ENCODE assay signal across 10 mouse cellular contexts in genomic region chr6:54812276-54812675, GRCm38 (mm10). TPM values are rescaled to one million over a fixed set of nuclear protein-coding genes. Genes with fewer than 3 reads are reported as not detected.
DNase-seq lines count a peak whose midpoint lies in the region; ATAC-seq lines count a peak whose summit lies in the region.
"Had no signal": no experiment of that assay in that cellular context is flagged by ENCODE, and none has a peak within 500 bp of the region (broad histone marks: within the 10 kb centered on the region; RNA-seq: fewer than 3 reads in every experiment).

No protein-coding gene starts in this region.

- peak overlapping the region; percentile 57; the same call in 1 of the 2 replicates for H3K27ac ChIP-seq in hindbrain, embryonic 15.5 days (replicated peaks)
- no peak overlapping the region for H3K27ac ChIP-seq in hindbrain, embryonic 13.5 days
- H3K27ac ChIP-seq in forebrain, embryonic 16.5 days (ENCODE audit: low read length), result peak overlapping the region; percentile 70
- H3K27ac ChIP-seq: hindbrain, embryonic 10.5 days had no signal

- no peaks in the 10 kb centered on the region for H3K36me3 ChIP-seq in hindbrain, embryonic 15.5 days
- H3K36me3 ChIP-seq in hindbrain, embryonic 13.5 days, result no peaks in the 10 kb centered on the region
- H3K36me3 ChIP-seq in forebrain, embryonic 16.5 days (ENCODE audit: control insufficient read depth, insufficient read depth), result no peaks in the 10 kb centered on the region
- H3K36me3 ChIP-seq: hindbrain, embryonic 10.5 days; liver, embryonic 13.5 days had no signal

- ATAC-seq in hindbrain, embryonic 15.5 days (ENCODE audit: low FRiP score, low read depth), result no peak
- no peak for ATAC-seq in hindbrain, embryonic 13.5 days (ENCODE audit: low FRiP score)
- no peak for ATAC-seq in forebrain, embryonic 16.5 days

- H3K4me3 ChIP-seq in hindbrain, embryonic 15.5 days, result no peak overlapping the region
- no peak overlapping the region for H3K4me3 ChIP-seq in hindbrain, embryonic 13.5 days
- no peak overlapping the region for H3K4me3 ChIP-seq in forebrain, embryonic 16.5 days (replicated peaks; ENCODE audit: low read length)
- H3K4me3 ChIP-seq: hindbrain, embryonic 10.5 days; liver, embryonic 13.5 days had no signal

- no peaks in the 10 kb centered on the region for H3K27me3 ChIP-seq in hindbrain, embryonic 15.5 days
- 0 out of 2 replicates have a peak, but pooled peaks cover 4% of the 10 kb centered on the region for H3K27me3 ChIP-seq in hindbrain, embryonic 13.5 days
- H3K27me3 ChIP-seq in forebrain, embryonic 16.5 days (replicated peaks; ENCODE audit: control insufficient read depth, insufficient read depth, low read length), result no peaks in the 10 kb centered on the region
- H3K27me3 ChIP-seq: liver, embryonic 13.5 days had no signal

- H3K9me3 ChIP-seq in hindbrain, embryonic 15.5 days, result no peaks in the 10 kb centered on the region
- no peaks in the 10 kb centered on the region for H3K9me3 ChIP-seq in hindbrain, embryonic 13.5 days
- no peaks in the 10 kb centered on the region for H3K9me3 ChIP-seq in forebrain, embryonic 16.5 days (ENCODE audit: control insufficient read depth, low read length)
- H3K9me3 ChIP-seq: hindbrain, embryonic 10.5 days; liver, embryonic 13.5 days had no signal

- DNase-seq in Muller cell, postnatal 12 days (ENCODE audit: inconsistent ontology term), result peak; percentile 54
- DNase-seq in kidney, postnatal 10 days, result peak; percentile 59
- no peak for DNase-seq in T-cell, adult 2 months (ENCODE audit: low spot score)
- no peak for DNase-seq in left cerebral cortex, adult 18-20 months (ENCODE audit: low spot score in 2 of 2)
- no peak for DNase-seq in thymus, postnatal 0 days (ENCODE audit: low spot score)
- DNase-seq: liver, embryonic 13.5 days had no signal

- peaks cover 22% of the 10 kb centered on the region for H3K4me1 ChIP-seq in hindbrain, embryonic 15.5 days (replicated peaks)
- H3K4me1 ChIP-seq in hindbrain, embryonic 13.5 days (replicated peaks), result peaks cover 19% of the 10 kb centered on the region
- peaks cover 28% of the 10 kb centered on the region for H3K4me1 ChIP-seq in forebrain, embryonic 16.5 days (replicated peaks; ENCODE audit: control insufficient read depth, insufficient read depth, low read length)

- H3K9ac ChIP-seq in hindbrain, embryonic 15.5 days, result no peak overlapping the region
- H3K9ac ChIP-seq in hindbrain, embryonic 13.5 days, result no peak overlapping the region
- no peak overlapping the region for H3K9ac ChIP-seq in forebrain, embryonic 16.5 days (replicated peaks; ENCODE audit: low read depth, low read length)
- H3K9ac ChIP-seq: liver, embryonic 13.5 days had no signal

- H3K4me2 ChIP-seq in hindbrain, embryonic 15.5 days, result no peak overlapping the region
- no peak overlapping the region for H3K4me2 ChIP-seq in hindbrain, embryonic 13.5 days
- no peak overlapping the region for H3K4me2 ChIP-seq in forebrain, embryonic 16.5 days (ENCODE audit: low read length)
- H3K4me2 ChIP-seq: liver, embryonic 13.5 days had no signal

- whole genome bisulfite sequencing in hindbrain, embryonic 15.5 days, result 74% methylated on average over 6 of the region's 6 CpGs
- 91% methylated on average over 6 of the region's 6 CpGs for WGBS in hindbrain, embryonic 13.5 days
- 76% methylated on average over 6 of the region's 6 CpGs for WGBS in forebrain, embryonic 16.5 days

RNA-seq across cellular contexts. Expression of gene Znrf2, which starts 4.4 kb away (rescaled TPM):
- polyA plus RNA-seq in hindbrain, embryonic 15.5 days (2015; fragmentation: Nextera tagmentation; extraction: Ambion mirVana), result 4.7 and 5.5 TPM in 2 replicates
- 5.6 and 5.9 TPM in 2 replicates for polyA plus RNA-seq in hindbrain, embryonic 13.5 days (2015; fragmentation: Nextera tagmentation; extraction: Ambion mirVana)
- 19.5 and 23.2 TPM in 2 replicates for polyA plus RNA-seq in forebrain, embryonic 16.5 days (2015; fragmentation: Nextera tagmentation; extraction: Ambion mirVana)
- total RNA-seq in left cerebral cortex, adult 18-20 months (2021), result 10 to 100 TPM; 12.6 to 14.6 TPM
- polyA plus RNA-seq in thymus, postnatal 0 days (2015; fragmentation: Nextera tagmentation; extraction: Ambion mirVana), result 14.9 and 20.8 TPM in 2 replicates

Comparison
In these comparisons a context has a peak if more than half of its experiments do, and no peak if none do; other contexts are left out.
1. DNase-seq: peak in Muller cell, postnatal 12 days (single experiment) and kidney, postnatal 10 days (single experiment); none in T-cell, adult 2 months (single experiment), left cerebral cortex, adult 18-20 months (0 of 2) and thymus, postnatal 0 days (single experiment).